Mouse (Mus musculus) layer of hippocampus, adult 11-12 months (tissue): ENCODE measurements around the gene 1110032A03Rik.

ENCODE experiments used
- DNase-seq: peaks from one replicate; pipeline ENCODE4 v3.0.0; 2022; ENCODE audit warnings: low spot score

The 1110032A03Rik gene

DNA sequence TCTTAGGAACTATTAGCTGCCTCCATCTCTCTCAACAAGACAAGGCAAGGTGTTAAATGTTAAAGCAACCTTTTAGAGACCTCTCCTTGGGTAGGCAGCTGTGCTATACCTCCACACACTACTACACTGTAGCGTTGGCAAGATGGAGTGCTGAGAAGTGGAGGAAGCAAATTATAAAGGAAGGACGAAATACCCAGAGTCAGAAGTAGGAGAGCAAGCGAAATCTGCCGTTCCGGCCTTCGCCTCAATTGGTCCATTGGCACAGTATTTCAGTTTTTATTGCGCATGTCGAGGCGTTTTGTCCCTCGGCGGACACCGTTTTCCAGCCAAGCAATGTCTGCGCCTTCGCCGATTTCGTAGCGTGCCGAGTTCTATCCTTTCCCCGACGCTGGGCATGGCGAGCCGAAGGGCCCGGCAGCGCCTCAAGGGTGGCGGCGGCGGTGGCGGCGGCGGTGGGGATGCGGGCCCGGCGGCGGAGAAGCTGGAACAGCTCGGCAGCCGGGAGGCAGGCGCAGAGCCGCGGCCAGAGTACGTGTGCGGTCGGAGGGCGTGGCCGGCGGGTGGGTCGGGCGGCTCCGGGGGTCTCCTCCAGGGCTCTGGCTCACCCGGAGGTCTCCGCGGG is at the start of gene 1110032A03Rik, which contains the start of gene Alg9:
Gene 1110032A03Rik (minus strand): TSS at position 530 of the 622 bp plus-strand sequence.
Gene Alg9 (plus strand): TSS at position 29 of the 622 bp plus-strand sequence.
- peak; percentile 88 for DNase-seq

DNA sequence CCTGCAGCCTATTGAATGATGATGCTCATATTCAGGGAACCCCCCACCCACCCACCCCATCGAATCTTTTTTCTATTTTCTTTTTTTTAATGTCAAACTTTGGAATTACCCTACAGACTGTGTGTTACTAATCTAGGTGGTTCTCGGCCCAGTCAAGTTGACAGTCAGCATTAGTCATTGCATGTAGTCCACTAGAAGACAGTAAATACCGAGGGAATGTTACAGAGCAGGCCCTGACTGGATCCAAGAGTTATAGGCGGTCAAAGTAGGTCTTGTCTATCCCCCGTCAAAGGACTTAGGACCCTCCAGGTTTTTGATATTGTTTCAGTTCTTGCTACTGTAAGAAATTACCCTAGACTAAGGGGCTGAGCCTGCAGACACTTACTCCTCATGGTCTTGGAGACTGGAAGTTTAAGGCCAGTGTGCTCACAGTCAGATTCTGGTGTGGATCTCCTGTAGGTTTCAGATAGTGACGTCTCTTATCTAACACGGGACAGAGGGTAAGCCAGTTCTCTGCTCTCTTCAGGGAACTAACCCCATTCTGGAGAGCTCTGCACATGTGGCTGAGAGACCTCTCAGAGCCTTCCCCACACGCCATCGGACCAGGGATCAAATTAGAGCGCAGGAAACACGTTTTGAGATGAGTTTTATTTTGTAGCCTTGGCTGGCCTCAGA is 48.6 kb upstream of the 1110032A03Rik start:
- DNase-seq = no peak

DNA sequence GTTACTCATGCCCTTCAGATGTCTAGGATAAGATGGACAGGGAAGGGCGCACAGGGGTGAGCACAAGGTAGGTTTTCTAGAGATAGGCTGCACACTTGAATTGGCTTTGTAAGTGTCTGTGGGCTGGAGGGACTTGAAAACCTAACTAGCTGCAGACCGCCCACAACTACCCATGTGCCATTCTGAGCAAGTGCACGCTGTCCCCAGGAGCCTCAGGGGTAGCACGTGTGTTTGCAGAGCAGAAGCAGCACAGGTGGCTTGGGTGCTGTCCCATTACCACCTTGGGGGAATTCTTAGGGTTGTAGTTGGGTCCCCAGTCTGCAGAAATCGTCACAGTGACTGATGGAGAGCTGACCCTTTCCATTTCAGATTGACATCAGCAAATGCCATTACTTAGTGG is 46.9 kb upstream of the 1110032A03Rik start:
- no peak for DNase-seq

DNA sequence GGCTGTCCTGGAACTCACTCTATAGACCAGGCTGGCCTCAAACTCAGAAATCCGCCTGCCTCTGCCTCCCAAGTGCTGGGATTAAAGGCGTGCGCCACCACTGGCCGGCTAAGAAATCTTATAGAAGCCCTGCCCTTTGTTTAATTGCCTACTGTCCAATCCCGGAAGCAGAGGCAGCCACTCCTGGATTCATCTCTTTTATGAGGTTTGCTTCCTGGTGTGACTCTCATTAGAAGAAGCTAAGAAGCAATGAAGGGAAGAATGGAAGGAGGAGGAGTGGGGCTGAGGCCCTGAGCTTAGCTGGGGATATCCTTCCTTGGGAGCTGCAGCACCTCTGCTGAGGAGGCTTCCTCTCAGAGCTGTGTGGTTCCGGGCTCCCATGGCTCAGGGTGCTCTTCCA is 46.3 kb upstream of the 1110032A03Rik start:
- no peak for DNase-seq

DNA sequence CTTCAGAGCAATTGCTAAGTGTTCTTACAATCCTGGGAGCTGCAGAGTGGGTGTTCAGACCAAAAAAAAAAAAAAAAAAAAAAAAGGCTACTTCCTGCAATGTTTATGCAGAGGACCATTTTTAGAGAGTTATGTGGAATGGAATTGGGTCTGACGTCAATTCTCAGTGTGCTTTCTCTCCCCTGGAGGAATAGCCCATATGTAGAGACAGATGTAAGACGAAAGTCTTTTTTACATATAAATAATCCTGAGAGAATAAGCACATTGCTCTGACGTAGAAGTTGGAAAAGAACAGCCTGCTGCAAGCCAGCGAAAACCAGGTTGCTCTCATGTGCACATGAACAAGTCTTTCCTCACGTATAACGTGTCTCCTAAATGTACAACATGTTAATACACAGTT is 44.4 kb upstream of the 1110032A03Rik start:
- no peak for DNase-seq

DNA sequence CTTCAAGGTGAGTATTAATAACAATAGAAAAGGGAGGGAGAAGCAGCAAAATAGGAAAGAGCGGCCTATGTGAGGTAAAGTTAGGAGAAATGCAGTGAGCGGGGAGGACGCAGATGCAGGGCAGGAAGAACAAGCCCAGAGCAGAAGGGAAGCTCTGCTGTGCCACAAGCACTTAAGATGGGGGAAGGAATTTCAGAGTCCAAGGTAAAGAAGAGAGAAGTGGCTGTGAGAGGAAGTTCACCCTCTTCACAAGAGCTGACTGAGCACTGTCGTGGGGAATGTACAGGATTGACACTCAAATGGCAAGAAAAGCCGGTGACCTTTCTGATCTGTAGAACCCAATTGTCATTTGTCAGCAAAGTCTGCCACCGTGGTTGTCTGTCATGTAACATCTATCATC is 42.7 kb upstream of the 1110032A03Rik start:
- DNase-seq = no peak

DNA sequence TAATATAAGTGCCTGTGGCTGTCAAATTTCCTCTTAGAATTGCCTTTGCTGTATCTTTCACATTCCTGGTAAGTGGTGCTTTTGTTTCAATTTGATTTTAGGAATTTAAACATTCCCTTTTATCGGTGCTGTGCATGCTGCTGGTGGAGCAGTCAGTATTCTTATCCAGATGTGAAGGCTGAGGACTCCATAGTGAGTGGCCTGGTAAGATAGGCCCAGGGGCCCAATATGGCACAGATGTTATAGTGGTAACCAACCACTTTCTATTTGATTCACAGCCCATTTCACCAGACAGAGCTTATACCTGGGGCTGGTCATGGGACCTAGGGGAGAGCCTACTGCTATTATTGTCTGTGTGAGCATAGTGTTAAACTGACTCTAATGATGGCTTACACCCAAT is 41.2 kb upstream of the 1110032A03Rik start:
- no peak for DNase-seq

DNA sequence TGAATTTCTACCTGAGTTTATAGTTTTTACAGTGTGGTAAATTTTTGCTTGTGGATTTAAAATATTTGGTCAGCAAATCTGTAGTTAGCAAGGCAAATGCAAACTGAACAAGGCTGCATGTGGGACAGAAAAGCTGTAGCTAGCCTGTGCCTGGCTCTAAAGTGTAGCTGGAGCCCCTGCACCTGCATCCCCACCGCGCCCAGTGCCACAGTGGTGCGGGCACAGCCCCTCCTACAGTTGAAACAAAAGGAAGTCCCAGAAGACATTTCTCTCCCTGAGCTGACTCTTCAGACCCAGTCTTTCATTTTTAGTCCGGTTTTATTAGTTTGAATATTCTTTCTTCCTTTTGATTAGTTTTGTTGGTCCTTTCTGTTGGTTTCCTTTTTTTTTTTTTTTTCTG is 40.3 kb upstream of the 1110032A03Rik start:
- no peak for DNase-seq

DNA sequence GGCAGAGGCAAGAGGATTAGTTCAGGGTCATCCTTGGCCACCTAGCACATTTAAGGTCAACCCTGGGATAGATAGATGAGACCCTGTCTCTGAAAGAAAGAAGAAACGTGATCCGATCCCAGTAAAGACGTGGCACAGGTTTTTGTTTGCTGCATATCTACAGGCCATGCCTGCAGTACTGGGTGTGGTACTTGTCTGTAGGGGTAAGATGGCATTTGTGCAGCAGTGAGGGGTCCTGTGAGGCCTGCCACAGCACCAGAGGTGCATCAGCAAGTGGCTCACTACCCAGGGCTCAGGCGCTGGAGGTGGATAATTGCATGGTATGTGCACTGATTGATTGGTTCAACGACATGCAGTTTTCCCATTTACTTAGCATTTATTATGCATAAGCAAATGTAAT is 38.5 kb upstream of the 1110032A03Rik start:
- DNase-seq = no peak

DNA sequence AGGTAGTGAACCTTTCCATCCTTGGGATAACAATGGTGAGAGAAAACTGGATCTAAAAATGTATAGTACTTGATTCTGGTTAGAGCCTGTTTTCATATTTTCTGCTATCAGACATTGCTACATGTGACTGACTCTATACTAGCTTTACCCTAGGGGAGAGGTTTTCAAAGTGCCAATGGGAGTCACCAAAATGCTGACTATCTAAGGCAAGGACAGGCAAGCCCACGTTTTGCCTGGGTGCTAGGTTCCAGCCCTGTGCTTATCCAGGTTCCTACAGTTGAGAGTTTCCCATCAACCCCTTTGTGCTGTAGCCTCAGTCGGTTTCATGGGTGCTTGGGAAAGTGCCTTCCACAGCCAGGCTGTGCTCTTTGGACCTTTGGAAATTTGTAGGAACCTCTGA is 36.4 kb upstream of the 1110032A03Rik start:
- no peak for DNase-seq

DNA sequence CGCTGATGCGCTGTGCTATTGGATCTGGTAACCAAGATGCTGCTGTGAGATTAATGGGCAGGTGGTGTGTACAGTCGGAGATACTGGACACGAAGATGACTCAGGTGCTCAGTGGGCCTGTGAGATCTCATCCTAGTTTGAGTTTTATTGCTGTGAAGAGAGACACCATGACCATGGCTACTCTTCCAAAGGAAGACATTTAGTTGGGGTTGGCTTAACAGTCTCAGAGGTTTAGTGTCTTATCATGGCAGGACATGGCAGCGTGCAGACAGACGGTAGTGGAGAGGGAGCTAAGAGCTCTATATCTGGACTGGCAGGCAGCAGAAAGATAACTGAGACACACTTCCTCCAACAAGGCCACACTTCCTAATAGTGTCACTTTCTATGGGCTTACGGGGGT is 35.9 kb upstream of the 1110032A03Rik start:
- no peak for DNase-seq

DNA sequence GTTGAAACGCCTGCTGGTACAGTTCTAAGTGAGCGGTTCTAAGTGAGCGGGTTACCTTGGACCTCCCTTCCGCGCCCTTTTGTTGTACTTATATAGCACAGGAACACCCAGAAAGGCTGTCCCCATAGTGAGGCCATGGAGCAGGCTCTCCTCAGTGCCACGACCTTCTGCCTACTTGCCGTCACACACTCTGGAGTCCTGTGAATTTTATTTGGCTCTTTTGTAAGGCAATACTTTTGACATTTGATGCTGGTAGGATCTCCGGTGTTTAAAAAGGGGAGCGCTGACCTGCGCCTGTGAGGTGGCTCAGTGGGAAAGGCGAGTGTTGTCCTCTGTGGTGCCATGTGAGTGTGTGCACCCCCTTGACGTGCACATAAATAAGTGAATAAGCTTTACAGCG is 33.8 kb upstream of the 1110032A03Rik start:
- no peak for DNase-seq

DNA sequence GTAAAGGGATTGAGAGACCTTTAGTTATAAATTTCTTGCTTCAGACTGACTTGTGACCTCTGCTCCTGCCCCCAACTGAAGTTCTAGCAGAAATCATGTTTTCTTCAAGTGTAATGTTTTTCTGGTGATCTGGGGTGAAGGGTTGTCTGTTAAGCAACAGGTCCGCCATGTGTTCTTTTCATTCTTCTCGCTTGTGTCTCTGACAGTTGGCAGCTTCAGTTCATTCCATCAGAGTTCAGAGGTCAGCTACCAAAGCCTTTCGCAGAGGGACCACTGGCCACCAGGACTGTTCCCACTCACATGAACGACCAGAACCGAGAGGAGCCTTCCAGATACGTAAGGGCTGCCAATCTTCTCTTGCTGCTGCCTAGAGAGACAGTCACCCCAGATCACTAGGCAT is 33.2 kb upstream of the 1110032A03Rik start:
- no peak for DNase-seq

DNA sequence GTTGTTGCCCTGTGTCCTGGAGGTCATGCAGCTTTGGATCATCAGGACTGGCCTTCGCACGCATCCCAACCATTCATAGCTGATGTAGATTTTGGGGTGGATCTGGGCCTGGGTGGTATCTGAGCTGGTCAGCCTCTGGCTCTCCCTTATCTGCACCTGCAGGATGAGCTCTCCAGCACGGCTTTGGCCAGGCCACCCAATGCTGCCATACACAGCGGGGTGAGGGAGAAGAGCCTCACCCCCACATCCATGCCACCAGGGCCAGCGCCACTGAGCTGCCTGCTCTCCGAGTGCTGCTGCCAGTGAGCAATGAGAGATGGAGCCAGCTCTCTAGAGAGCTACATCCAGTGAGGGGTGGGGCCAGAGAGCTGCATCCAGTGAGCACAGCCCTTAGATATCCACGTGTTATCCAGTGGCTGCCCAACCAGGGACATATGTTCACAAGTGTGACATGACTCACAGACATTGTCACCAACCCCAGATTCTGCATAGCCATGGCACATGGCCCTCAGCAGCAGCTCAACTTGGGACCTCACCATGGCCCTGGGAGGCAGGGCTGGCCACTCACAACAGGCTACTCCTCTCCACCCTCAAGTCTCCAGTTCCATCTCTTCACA is 27.8 kb upstream of the 1110032A03Rik start:
- DNase-seq = no peak

DNA sequence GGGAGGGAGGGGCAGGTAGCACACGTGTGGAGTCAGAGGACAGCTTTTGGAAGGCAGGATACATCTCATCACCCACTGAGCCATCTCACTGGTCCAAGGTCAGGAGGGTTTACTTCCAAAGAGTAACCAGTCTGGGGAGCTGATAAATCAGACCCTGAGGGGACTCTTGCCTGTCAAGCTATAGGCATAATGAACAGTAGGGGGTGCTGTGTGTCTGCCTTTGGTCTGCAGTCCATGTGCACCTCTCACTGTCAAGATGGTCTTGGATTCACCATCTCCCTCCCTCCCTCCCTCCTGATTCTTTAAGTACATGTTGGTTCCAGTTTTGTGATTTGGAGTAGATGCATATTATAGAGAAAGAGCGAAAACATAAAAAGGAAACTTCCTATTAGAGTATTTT is 25.7 kb upstream of the 1110032A03Rik start:
- peak; percentile 32 for DNase-seq

DNA sequence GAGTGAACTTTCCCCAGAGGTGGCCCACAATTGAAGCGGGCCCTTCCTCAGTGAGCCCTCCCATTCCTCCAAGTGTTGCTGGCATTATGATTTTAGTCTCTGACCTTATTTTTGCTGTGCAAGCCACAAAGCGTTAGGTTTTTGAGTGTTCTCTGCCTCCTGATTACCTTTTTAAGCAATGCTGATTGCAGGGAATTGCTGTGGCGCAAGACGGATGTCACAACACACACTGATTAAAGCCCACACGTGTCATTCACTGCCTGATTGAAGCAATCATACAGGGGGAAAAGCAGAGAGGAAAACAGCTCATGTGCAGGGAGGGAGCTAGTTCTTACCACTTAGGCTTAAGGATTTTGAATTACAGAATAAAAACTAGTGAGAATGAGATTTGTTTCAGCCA is 23.0 kb upstream of the 1110032A03Rik start:
- no peak for DNase-seq

DNA sequence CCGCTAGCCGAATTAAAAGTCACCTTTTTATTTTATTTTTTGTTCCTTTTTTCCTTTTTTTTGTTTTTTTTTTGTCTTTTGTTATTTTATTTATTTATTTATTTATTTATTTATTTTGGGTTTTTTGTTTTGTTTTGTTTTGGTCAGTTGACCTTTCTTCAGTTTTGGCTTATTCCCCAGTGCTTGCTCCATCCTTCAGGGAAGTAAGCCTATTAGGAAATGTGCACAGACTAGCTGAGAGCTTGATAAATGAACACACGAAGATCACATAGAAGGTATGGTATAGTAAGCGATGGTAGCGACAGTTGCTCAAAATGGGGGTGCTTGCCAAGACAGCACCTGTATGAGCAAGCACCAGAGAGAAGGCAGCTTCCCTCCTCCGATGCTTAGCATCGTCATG is 22.3 kb upstream of the 1110032A03Rik start:
- DNase-seq = no peak

DNA sequence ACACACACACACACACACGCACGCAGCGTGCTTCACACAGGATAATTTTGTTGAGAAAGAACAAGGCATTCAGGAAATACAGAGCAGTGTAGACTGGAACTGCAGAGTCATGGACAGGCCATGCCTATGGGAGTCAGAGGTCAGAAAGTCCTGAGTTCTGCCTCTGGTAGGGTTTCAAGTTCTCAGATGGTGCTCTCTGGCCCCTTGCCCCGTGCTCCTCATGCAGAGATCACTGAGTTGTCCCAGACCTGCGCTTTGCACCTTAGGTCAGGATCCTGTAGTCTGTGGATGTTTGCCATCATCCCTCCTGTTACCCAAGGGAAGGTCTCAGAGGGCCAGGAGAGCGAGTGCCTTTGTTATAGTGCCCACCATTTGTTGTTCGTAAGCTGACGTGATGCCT is 21.5 kb upstream of the 1110032A03Rik start:
- no peak for DNase-seq

DNA sequence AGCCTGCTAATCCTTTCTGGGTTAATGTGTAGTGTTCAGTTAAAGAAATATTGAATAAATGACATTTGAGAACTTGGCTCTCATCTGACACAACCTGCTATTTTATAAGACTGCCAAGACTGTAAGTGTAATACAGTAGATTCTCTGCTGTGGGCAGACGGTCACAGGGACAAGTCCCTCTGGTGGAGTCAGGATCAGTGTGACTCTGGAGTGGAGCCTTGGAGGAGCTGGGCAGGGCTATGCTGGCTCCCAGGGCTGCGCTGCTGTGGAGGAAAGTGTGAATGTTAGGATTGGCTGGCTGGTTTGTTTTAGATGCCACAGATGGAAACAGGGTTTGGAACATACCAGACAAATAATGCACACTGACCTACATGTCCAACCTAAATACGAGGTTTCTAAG is 19.9 kb upstream of the 1110032A03Rik start:
- DNase-seq = no peak

DNA sequence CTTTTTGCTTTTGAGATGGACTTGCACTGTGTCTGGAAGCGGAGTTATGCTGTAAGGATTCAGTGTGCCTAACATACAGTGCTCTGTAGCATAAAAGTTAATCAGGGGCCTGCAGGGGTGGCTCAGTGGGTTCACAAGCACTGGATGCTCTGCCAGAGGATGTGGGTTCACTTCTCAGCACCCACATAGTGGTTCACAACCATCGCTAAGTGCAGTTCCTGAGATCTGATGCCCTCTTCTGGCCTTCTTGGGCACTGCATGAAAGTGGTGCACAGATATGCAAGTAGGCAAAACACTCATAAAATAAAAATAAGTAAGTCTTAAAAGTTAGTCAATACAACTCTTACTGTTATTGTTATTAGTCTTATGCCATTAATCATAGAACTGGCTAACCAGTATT is 6.8 kb upstream of the 1110032A03Rik start:
- no peak for DNase-seq

DNA sequence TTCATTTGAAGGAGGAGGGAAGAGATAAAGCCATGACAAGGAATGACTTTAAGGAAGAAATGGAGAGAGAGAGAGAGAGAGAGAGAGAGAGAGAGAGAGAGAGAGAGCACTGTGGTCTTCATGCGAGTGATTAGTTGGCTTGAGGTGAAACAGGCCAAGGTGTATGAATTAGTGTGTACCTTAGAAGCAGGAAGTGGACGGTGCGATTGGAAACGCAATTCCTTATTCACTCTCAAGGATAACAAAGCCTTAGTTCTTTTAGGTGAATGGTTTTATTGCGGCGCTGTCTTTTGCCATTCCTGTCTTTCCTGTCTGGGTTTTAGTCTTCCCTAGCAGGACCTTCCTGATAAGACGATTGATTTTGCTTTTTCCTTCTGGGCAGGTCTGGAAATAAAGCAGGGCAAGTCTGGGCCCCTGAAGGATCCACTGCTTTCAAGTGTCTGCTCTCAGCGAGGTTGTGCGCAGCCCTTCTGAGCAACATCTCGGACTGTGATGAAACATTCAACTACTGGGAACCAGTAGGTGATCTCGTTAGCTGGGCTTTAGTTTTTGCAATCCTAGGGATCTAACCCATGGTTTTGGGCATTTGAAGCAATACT is 941 bp upstream of the 1110032A03Rik start:
- no peak for DNase-seq

DNA sequence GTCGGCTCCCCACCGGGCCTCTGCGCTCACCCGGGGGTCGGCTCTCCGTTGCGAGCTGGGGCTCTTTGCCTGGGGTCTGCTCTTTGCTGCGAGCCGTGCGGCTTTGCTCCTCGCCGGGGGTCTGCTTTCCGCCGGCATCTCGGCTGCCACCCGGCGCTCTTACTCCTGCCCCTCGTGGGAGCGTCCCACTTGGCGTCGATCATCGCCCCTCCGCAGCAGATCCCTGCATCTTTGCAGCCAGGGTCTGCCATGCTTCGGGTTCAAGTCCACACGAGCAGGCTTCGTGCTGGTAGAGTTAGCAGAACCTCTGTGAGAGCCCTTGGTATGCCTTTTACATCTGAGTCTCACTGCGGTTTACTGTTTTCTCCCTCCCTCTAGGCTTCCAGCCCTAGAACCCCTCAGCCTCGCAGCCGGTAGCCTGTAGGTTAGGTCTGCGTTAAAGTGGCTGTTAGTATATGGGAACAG is 374 bp upstream of the 1110032A03Rik start:
- no peak for DNase-seq

DNA sequence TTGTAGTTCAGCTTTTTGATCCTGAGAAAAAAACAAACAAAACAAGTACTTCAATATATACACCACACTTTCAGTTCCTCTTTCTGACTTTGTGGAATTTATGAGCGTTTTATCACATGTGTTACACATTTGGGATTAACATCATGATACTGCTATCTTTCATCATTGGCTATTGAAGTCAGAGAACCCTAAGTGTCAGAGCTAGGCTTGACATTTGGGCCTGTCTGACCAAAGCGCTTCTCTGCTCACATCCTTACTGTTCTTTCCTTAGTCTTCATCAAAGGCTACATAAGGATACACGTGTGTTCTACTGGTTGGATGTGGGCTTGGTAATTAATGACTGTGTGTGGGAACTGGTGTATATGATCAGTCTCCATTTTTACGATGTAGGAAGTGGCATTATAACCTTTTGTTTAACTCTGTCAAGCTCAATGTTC is 1.3 kb downstream of the 1110032A03Rik start:
- no peak for DNase-seq
